Mouse (Mus musculus): ENCODE measurements at regions not wholly inside any gene's neighbourhood (a gene's known extent, or its start where the extent isn't known, plus 50 kb on each side); places are given as distances from the start of the nearest gene placed in this dataset.

DNA sequence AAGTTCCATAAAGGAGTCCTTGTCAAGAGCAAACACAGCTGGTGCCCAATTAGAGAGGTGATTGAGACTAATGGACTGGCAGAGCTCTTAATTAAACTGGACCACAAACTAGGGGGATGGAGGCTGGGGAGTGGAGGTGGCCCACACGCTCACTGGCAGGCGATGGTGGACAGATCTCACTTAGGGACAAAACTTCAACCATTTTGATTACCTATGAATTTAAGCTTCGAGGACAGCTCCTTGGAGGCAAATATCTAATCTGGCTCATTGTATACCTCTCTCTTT is 133.8 kb upstream of the Jun start:
- DNase-seq = no peak

GRCm38 (mm10) chr4:95188107-95188506 is 136.1 kb upstream of the Jun start:
- DNase-seq = no peak

- no peak for DNase-seq
Observed at GRCm38 (mm10) chr4:95191654-95192406, 139.8 kb upstream of the Jun start.

DNA sequence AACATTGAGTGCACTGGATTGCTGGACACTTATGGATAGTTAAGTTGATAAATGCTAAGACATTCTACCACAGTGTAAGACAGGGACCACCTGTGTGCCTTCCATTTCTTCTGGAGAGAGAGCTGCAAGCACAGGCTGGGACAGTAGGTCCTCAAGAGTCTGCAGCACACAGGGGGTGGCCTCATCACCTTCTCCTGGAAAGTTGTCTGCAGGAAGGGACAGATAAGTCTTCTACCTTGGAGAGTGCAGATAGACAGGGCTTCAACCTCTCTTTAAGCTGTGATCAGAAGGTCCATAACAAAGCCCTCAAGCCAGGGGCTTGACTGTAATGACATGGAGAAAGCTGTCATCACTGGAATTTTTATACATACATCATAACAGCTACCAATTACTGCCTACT is 140.5 kb upstream of the Jun start:
- DNase-seq = no peak

DNA sequence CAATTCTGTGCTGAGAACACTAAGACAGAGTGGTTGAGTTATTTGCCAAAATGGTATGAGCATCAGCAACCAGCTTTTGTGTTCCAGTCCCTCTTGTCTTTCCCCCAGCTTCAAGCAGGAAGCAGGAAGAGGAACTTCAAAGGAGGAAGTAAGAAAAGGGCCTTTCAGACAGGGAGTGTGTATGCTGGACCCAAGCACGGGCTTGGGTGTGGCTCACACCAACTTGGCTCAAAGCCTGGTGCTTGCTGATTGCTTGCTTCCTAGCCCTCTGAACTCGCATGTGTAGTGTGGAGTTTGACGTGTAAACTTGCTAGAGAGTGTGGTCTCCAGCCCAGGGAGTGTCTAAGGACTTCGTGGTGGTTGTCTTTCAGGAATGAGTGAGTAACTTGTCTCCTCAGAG is 141.0 kb upstream of the Jun start:
- no peak for DNase-seq

DNA sequence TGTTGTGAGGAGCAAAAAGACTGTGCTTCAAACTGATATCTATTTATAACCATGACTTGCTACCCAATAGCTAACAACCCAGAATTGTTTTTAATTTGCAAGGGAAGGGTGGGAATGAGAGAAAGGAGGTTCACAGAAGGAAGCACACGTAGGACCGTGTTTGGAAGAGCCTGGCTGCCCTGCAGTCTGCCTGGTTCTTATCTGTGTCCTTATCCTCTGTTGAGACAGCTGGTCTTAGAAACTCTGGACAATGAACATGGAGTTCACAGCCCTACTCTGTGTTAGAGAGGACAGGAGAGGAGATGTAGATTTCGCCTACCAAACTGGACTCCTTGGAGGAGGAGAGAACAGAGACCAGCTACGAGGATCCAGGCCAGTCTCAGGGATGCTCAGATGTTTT is 141.5 kb upstream of the Jun start:
- no peak for DNase-seq

- DNase-seq = no peak
Observed at GRCm38 (mm10) chr4:95194621-95195455, 142.8 kb upstream of the Jun start.

GRCm38 (mm10) chr4:95196106-95196505 is 144.1 kb upstream of the Jun start:
- no peak for DNase-seq

DNA sequence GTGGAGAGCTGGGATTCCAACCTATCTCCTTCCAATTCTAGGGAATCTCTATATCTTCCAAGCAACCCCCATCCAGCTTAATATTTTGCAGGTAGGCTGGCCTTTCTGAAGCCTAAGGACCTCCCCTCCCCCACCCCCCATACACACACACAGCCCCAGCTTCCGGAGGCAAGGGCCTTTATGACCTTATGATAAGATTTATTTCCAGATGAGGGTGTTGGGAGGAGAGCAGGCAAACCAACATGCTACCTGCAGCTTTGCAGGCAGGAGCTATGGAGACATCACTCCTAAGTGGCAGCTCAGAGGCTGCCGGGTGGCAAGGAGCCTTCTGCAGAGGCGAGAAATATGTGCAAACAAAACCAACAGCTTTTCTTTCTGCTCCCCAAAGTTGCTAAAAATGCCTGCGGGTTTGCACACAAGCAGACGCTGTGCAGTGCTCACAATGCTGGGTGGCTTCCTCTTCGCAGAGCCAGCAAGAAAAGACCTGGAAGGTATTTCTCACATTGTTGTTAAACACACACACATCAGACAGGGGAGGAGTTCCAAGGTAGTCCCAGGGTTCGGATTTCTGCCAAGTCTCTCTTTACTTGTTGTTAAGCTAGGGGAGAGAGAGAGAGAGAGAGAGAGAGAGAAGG is 145.2 kb upstream of the Jun start:
- DNase-seq = no peak

- DNase-seq = no peak
Observed at GRCm38 (mm10) chr4:95199394-95199793, 147.4 kb upstream of the Jun start.

GRCm38 (mm10) chr4:95200130-95200529 is 148.1 kb upstream of the Jun start:
- DNase-seq = no peak

- DNase-seq = no peak
Observed at GRCm38 (mm10) chr4:95202478-95202877, 150.5 kb upstream of the Jun start.

DNA sequence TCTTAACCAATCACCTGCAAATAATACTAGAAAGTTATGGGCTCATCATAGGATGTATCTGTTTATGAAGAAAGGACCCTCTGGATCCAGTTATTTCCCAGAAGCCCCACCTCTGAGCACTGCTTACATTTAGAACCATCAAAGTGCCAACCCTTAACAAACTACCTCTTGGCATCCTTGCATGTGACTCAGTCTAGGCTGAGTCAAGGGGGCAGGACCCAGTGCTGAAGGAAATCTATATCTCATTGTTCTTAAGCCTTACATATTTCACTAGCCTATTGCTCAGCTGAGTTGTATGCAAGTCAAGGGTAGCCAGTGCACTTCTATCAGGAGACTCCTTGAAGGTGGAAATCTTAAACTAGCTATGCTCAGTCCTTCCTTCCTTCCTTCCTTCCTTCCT is 151.6 kb upstream of the Jun start:
- DNase-seq = no peak

- no peak for DNase-seq
Observed at GRCm38 (mm10) chr4:95205372-95205771, 153.3 kb upstream of the Jun start.

DNA sequence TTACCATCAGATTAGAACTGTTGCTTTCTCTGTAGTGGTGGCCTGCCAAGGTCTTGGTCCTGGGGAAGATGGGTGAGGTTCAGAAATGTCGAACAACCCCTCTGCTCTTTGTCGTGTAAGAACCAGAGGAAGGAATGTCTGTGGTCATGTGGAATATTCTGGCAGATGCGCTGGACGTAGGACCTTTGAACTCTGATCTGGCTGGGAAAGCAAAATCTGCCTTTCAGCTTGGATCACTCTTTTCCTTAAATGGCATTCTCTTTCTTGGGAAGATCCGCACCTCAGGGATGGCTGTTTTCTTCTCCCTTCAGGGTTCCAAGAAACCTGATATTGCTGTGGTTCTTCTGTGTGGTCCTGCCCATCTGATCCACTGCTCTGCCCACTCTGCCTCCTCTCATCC is 155.8 kb upstream of the Jun start:
- no peak for DNase-seq

DNA sequence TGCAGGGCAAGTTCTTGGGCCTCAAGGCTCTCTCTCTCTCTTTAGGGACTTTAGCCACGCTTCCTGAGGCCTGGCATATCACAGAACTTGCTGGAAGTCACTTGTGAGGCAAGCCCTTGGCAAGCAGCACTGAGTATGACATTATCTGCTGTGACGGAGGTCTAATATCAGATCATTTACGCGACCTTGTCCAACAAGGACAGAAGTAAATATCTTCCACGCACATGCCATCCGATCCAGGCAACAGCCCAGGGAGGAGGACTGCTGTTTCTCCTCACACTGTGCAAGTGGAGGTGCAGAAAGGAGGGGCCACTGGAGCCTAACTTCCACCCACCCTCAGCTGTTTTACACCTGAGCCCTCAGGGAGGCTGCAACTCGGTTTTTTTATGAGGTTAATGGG is 156.8 kb upstream of the Jun start:
- no peak for DNase-seq

DNA sequence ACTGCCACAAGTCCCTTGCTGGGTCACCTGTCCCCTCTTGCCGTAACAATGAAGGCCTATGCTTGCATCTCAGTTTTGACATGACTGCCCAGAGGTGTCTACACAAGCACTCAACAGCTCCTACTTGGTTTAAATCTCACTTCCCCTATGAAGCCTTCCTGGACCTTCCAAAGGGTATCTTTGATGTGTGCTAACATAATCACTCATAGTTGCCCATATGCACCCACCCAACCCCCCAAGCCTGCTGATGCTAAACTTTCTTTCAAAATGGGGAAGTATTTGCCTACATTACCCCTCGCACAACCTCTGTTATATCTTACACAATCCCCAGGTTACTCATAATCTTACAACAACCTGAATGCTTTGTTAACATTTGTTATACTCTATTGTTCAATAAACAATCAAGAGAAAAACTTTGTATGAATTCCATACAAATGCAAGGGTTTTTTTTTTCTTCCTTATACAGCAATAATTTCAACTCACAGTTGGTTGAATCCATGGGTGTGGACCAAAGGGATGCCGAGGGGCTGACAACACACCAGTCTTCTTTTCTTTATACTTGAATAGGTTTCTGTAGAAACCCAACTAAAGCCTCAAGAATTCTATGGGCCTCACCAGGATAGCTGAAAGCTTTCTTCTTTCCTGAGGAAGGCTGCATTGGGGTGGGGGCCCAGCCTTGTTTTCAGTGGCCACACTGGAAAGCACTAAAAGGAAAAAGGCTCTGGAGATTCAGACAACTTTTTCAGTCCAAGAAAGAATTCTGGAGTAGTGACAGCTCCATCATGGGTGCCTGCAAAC is 157.5 kb upstream of the Jun start:
- DNase-seq = no peak

- DNase-seq = no peak
Observed at GRCm38 (mm10) chr4:95212561-95212960, 160.5 kb upstream of the Jun start.

GRCm38 (mm10) chr4:95213026-95213425 is 161.0 kb upstream of the Jun start:
- DNase-seq = no peak

GRCm38 (mm10) chr4:95214026-95214425 is 162.0 kb upstream of the Jun start:
- no peak for DNase-seq

DNA sequence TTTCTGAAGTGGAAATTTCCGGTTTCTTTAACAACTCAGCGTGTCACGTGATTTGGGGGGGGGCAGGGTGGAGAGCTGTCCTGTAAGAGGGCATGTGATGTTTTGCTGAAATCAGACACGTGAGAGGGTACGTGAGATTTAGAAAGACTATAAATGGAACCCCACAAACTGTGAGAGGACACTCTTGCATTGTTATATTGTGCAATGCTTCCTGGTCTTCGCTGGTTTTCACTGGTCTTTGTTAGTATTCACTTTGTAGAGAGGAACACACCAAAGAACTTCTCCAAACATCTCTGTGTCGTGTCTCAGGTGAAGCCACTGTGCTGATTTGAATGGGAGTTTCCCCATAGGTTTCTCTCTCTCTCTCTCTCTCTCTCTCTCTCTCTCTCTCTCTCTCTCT is 163.2 kb upstream of the Jun start:
- DNase-seq = no peak

- DNase-seq = no peak
Observed at GRCm38 (mm10) chr4:95230461-95230860, 178.4 kb upstream of the Jun start.

GRCm38 (mm10) chr4:95233034-95233433 is 181.0 kb upstream of the Jun start:
- DNase-seq = no peak
